Mouse (Mus musculus): ENCODE results near the gene Sfmbt2.
"Not testable (repeated sequence)": the region's sequence is repeated elsewhere in the genome, so short reads cannot be mapped to it uniquely, and the experiment has no call there.

Gene Sfmbt2

GRCm38 (mm10) chr2:10370176-10370575 lies at the start of gene Sfmbt2:
Sfmbt2 (plus strand) TSS chr2:10370510.
- no peak for DNase-seq

- peak in 1 of 2 experiments; percentile 14 for DNase-seq
Measured at GRCm38 (mm10) chr2:10321093-10321492, 49.2 kb upstream of the Sfmbt2 start.

- DNase-seq, result no peak
Measured at GRCm38 (mm10) chr2:10323173-10323572, 47.1 kb upstream of the Sfmbt2 start.

GRCm38 (mm10) chr2:10324980-10325379 lies 45.3 kb upstream of the Sfmbt2 start:
- no peak for DNase-seq

- no peak for DNase-seq
Measured at GRCm38 (mm10) chr2:10330216-10330615, 40.1 kb upstream of the Sfmbt2 start.

GRCm38 (mm10) chr2:10334299-10334698 lies 36.0 kb upstream of the Sfmbt2 start:
- DNase-seq, result no peak

GRCm38 (mm10) chr2:10335037-10335608 lies 35.2 kb upstream of the Sfmbt2 start:
- no peak for DNase-seq

GRCm38 (mm10) chr2:10340022-10340421 lies 30.3 kb upstream of the Sfmbt2 start:
- DNase-seq, result peak in 1 of 2 experiments; percentile 4

- no peak for DNase-seq
Measured at GRCm38 (mm10) chr2:10343523-10343922, 26.8 kb upstream of the Sfmbt2 start.

- DNase-seq, result not testable (repeated sequence)
Measured at GRCm38 (mm10) chr2:10344073-10344472, 26.2 kb upstream of the Sfmbt2 start.

- DNase-seq, result no peak
Measured at GRCm38 (mm10) chr2:10347193-10347592, 23.1 kb upstream of the Sfmbt2 start.

- no peak for DNase-seq
Measured at GRCm38 (mm10) chr2:10348036-10348435, 22.3 kb upstream of the Sfmbt2 start.

- DNase-seq, result no peak
Measured at GRCm38 (mm10) chr2:10350266-10350810, 20.0 kb upstream of the Sfmbt2 start.

- no peak for DNase-seq
Measured at GRCm38 (mm10) chr2:10351125-10351524, 19.2 kb upstream of the Sfmbt2 start.

GRCm38 (mm10) chr2:10352887-10353286 lies 17.4 kb upstream of the Sfmbt2 start:
- DNase-seq, result no peak

GRCm38 (mm10) chr2:10353889-10354288 lies 16.4 kb upstream of the Sfmbt2 start:
- no peak for DNase-seq

- DNase-seq, result no peak
Measured at GRCm38 (mm10) chr2:10359861-10360260, 10.4 kb upstream of the Sfmbt2 start.

- no peak for DNase-seq
Measured at GRCm38 (mm10) chr2:10365081-10365480, 5.2 kb upstream of the Sfmbt2 start.

GRCm38 (mm10) chr2:10366284-10366683 lies 4.0 kb upstream of the Sfmbt2 start:
- peak in 1 of 2 experiments; percentile 16 for DNase-seq

- DNase-seq, result no peak
Measured at GRCm38 (mm10) chr2:10369676-10370075, 634 bp upstream of the Sfmbt2 start.

- no peak for DNase-seq
Measured at GRCm38 (mm10) chr2:10370687-10371458, 563 bp downstream of the Sfmbt2 start.

GRCm38 (mm10) chr2:10371459-10371817 lies 1.1 kb downstream of the Sfmbt2 start:
- no peak for DNase-seq

- no peak for DNase-seq
Measured at GRCm38 (mm10) chr2:10371899-10372298, 1.6 kb downstream of the Sfmbt2 start.

GRCm38 (mm10) chr2:10372321-10372723 lies 2.0 kb downstream of the Sfmbt2 start:
- DNase-seq, result peak; percentile 65 to 72
